Mouse (Mus musculus) limb, embryonic 14.5 days (tissue): ENCODE measurements around the gene Hlcs. TPM values are rescaled to one million over a fixed set of nuclear protein-coding genes. Genes with fewer than 3 reads are reported as not detected.
A peak's percentile ranks its signal among the peaks of the same experiment; 100 is the strongest.

Experiments
- ATAC-seq: fragments of 200-750 bp; cut with Nextera tagmentation; 2 replicates; pipeline ENCODE4 v1.8.0; 2017; ENCODE audit warnings: low read depth, moderate number of reproducible peaks, moderate TSS enrichment; ENCODE audit not compliant: low FRiP score
- DNase-seq: peaks from one replicate; pipeline ENCODE4 v3.0.0-alpha.2; 2015; ENCODE audit warnings: low spot score
- H3K27ac ChIP-seq: fragments of 300-500 bp; sonication (generic); replicated peaks from 2 replicates; pipeline ENCODE4 v1.5.1; 2014; ENCODE audit warnings: low read depth, mild to moderate bottlenecking, low read length, moderate library complexity, mixed read lengths
- H3K27me3 ChIP-seq: fragments of 300-500 bp; sonication (generic); 2 replicates; pipeline ENCODE4 v1.6.1; 2014; ENCODE audit warnings: low read length, mixed read lengths; ENCODE audit not compliant: control insufficient read depth, insufficient read depth
- H3K36me3 ChIP-seq: fragments of 300-500 bp; sonication (generic); 2 replicates; pipeline ENCODE4 v1.6.1; 2014; ENCODE audit warnings: mild to moderate bottlenecking, low read length, moderate library complexity, mixed read lengths; ENCODE audit not compliant: control insufficient read depth, insufficient read depth
- H3K4me1 ChIP-seq: fragments of 300-500 bp; sonication (generic); 2 replicates; pipeline ENCODE4 v1.6.1; 2014; ENCODE audit warnings: antibody characterized with exemption, low read length, mixed read lengths; ENCODE audit not compliant: control insufficient read depth, insufficient read depth
- H3K4me2 ChIP-seq: fragments of 300-500 bp; sonication (generic); replicated peaks from 2 replicates; pipeline ENCODE4 v1.6.1; 2014; ENCODE audit warnings: low read depth, mild to moderate bottlenecking, low read length, moderate library complexity; ENCODE audit not compliant: severe bottlenecking
- H3K4me3 ChIP-seq: fragments of 300-500 bp; sonication (generic); replicated peaks from 2 replicates; pipeline ENCODE4 v1.5.1; 2014; ENCODE audit warnings: low read length
- H3K9ac ChIP-seq: fragments of 300-500 bp; sonication (generic); 2 replicates; pipeline ENCODE4 v1.6.1; 2014; ENCODE audit warnings: mild to moderate bottlenecking, low read depth, low read length, moderate library complexity; ENCODE audit not compliant: severe bottlenecking
- H3K9me3 ChIP-seq: fragments of 300-500 bp; sonication (generic); 2 replicates; pipeline ENCODE4 v1.6.1; 2016; ENCODE audit warnings: low read length; ENCODE audit not compliant: control insufficient read depth
- POLR2A ChIP-seq: fragments of 200-500 bp; IDR thresholded peaks from 2 replicates; pipeline ENCODE4 v1.8.0; 2012; ENCODE audit warnings: inconsistent platforms, mild to moderate bottlenecking, moderate library complexity, borderline replicate concordance; ENCODE audit not compliant: insufficient read depth, insufficient read length; ENCODE audit errors: extremely low read depth
- WGBS: fragments of 180-500 bp; shearing (Covaris S2); extraction: QIAGEN DNeasy Blood & Tissue Kit; methylation state at CpG from one replicate; pipeline ENCODE4 v1.1.7; 2014; 5-methylcytosine and 5-hydroxymethylcytosine counted together
- polyA plus RNA-seq, 2 experiments: library from polyadenylated mRNA; depleted of rRNA in 1 of 2; stranded (reverse) in 1 of 2; unstranded in 1 of 2; fragments of >200 nt; fragmentation: Nextera tagmentation in 1 of 2; extraction: Ambion mirVana in 1 of 2; gene quantifications; 2 replicates each; pipeline versions ENCODE4 v1.2.1 to v1.2.3; 2012 to 2014

The Hlcs gene
- polyA plus RNA-seq, 2 experiments = 6.3 to 7.1 TPM

GRCm38 (mm10) chr16:94150125-94151103, 163.0 kb downstream of the Hlcs start:
- Histone ChIP-seq H3K9ac (no peak overlapping the region), H3K27ac (no peak overlapping the region), H3K4me1 (peaks cover 48% of the 10 kb centered on the region), H3K4me3 (no peak overlapping the region), H3K9me3 (no peaks in the 10 kb centered on the region), H3K27me3 (peaks cover 11% of the 10 kb centered on the region; the same call in 1 of the 2 replicates), H3K4me2 (no peak overlapping the region), H3K36me3 (no peaks in the 10 kb centered on the region)
- no peak for TF ChIP-seq POLR2A
- WGBS = 77% methylated on average over 15 of the region's 15 CpGs
- no peak for ATAC-seq
- no peak for DNase-seq

- TF ChIP-seq POLR2A = no peak
- no peaks in the 10 kb centered on the region for H3K9me3 ChIP-seq
- H3K9ac ChIP-seq = no peak overlapping the region
- peaks cover 10% of the 10 kb centered on the region; the same call in 1 of the 2 replicates for H3K27me3 ChIP-seq
- H3K27ac ChIP-seq = 0 out of 2 replicates have a peak overlapping the region, but pooled peaks have one; percentile 6
- H3K4me1 ChIP-seq = peaks cover 47% of the 10 kb centered on the region
- H3K4me3 ChIP-seq = 0 out of 2 replicates have a peak overlapping the region, but pooled peaks have one; percentile 4
- H3K4me2 ChIP-seq = peak overlapping the region; percentile 28
- 40% methylated on average over 11 of the region's 11 CpGs for WGBS
- no peaks in the 10 kb centered on the region for H3K36me3 ChIP-seq
- no peak for DNase-seq
- ATAC-seq = no peak
These were observed 165.2 kb downstream of the Hlcs start for GRCm38 (mm10) chr16:94148139-94148538.

GRCm38 (mm10) chr16:94143325-94143724, 170.0 kb downstream of the Hlcs start:
- ATAC-seq = peak; percentile 59; the same call in 1 of the 2 replicates
- TF ChIP-seq POLR2A = no peak
- Histone ChIP-seq H3K9ac (no peak overlapping the region), H3K4me1 (peaks cover 21% of the 10 kb centered on the region), H3K4me3 (no peak overlapping the region), H3K9me3 (0 out of 2 replicates have a peak, but pooled peaks cover under 1% of the 10 kb centered on the region), H3K27ac (no peak overlapping the region), H3K36me3 (no peaks in the 10 kb centered on the region; the same call in 1 of the 2 replicates), H3K4me2 (no peak overlapping the region), H3K27me3 (0 out of 2 replicates have a peak, but pooled peaks cover 7% of the 10 kb centered on the region)
- peak; percentile 35 for DNase-seq
- 16% methylated on average over 10 of the region's 10 CpGs for WGBS

GRCm38 (mm10) chr16:94140746-94141145, 172.6 kb downstream of the Hlcs start:
- Histone ChIP-seq H3K27ac (no peak overlapping the region), H3K36me3 (no peaks in the 10 kb centered on the region; the same call in 1 of the 2 replicates), H3K9me3 (0 out of 2 replicates have a peak, but pooled peaks cover 3% of the 10 kb centered on the region), H3K9ac (no peak overlapping the region), H3K4me2 (no peak overlapping the region), H3K27me3 (0 out of 2 replicates have a peak, but pooled peaks cover 7% of the 10 kb centered on the region), H3K4me1 (peaks cover 15% of the 10 kb centered on the region), H3K4me3 (no peak overlapping the region)
- DNase-seq (no peak), ATAC-seq (no peak)
- WGBS = 50% methylated on average over 10 of the region's 10 CpGs
- no peak for TF ChIP-seq POLR2A

- Histone ChIP-seq H3K4me1 (peaks cover 4% of the 10 kb centered on the region; the same call in 1 of the 2 replicates), H3K9ac (no peak overlapping the region), H3K36me3 (no peaks in the 10 kb centered on the region; the same call in 1 of the 2 replicates), H3K4me2 (no peak overlapping the region), H3K27ac (no peak overlapping the region), H3K9me3 (0 out of 2 replicates have a peak, but pooled peaks cover 3% of the 10 kb centered on the region), H3K4me3 (no peak overlapping the region), H3K27me3 (no peaks in the 10 kb centered on the region)
- DNase-seq (no peak), ATAC-seq (no peak)
- TF ChIP-seq POLR2A = no peak
- WGBS = 76% methylated on average over 10 of the region's 10 CpGs
These were observed 179.2 kb downstream of the Hlcs start for GRCm38 (mm10) chr16:94134218-94134617.
